Mouse (Mus musculus) embryo, embryonic 10.5 days (tissue): ENCODE results near the gene Psen2.

ENCODE experiments used
- DNase-seq: peaks from one replicate; pipeline ENCODE4 v3.0.0-alpha.2; 2015; ENCODE audit warnings: low spot score

The Psen2 gene

GRCm38 (mm10) chr1:180248593-180249146, 14.6 kb downstream of the Psen2 start:
- DNase-seq = no peak

GRCm38 (mm10) chr1:180247901-180248300, 15.3 kb downstream of the Psen2 start:
- no peak for DNase-seq

GRCm38 (mm10) chr1:180245741-180246507, 17.3 kb downstream of the Psen2 start:
- no peak for DNase-seq

- DNase-seq = no peak
Observed at GRCm38 (mm10) chr1:180231729-180232128, 31.5 kb downstream of the Psen2 start.

- DNase-seq = peak; percentile 55
Observed at GRCm38 (mm10) chr1:180230580-180230979, 32.7 kb downstream of the Psen2 start.

GRCm38 (mm10) chr1:180229906-180230305, 33.3 kb downstream of the Psen2 start:
- no peak for DNase-seq

- DNase-seq = no peak
Observed at GRCm38 (mm10) chr1:180228854-180229253, 34.4 kb downstream of the Psen2 start.

- DNase-seq = no peak
Observed at GRCm38 (mm10) chr1:180226766-180227165, 36.5 kb downstream of the Psen2 start.

GRCm38 (mm10) chr1:180226221-180226713, 37.0 kb downstream of the Psen2 start:
- DNase-seq = peak; percentile 24

- DNase-seq = peak; percentile 75
Observed at GRCm38 (mm10) chr1:180225500-180226220, 37.6 kb downstream of the Psen2 start.

- no peak for DNase-seq
Observed at GRCm38 (mm10) chr1:180222007-180222406, 41.2 kb downstream of the Psen2 start.

GRCm38 (mm10) chr1:180220791-180221542, 42.3 kb downstream of the Psen2 start:
- DNase-seq = no peak

- DNase-seq = no peak
Observed at GRCm38 (mm10) chr1:180216541-180217276, 46.5 kb downstream of the Psen2 start.

- peak; percentile 78 for DNase-seq
Observed at GRCm38 (mm10) chr1:180215044-180215443, 48.2 kb downstream of the Psen2 start.

GRCm38 (mm10) chr1:180212911-180213310, 50.3 kb downstream of the Psen2 start:
- DNase-seq = no peak

- DNase-seq = no peak
Observed at GRCm38 (mm10) chr1:180210781-180211271, 52.4 kb downstream of the Psen2 start.

GRCm38 (mm10) chr1:180210031-180210432, 53.2 kb downstream of the Psen2 start:
- no peak for DNase-seq

GRCm38 (mm10) chr1:180208370-180208769, 54.9 kb downstream of the Psen2 start:
- DNase-seq = no peak

- DNase-seq = no peak
Observed at GRCm38 (mm10) chr1:180200722-180201121, 62.5 kb downstream of the Psen2 start.

GRCm38 (mm10) chr1:180199715-180200050, 63.6 kb downstream of the Psen2 start:
- DNase-seq = no peak

GRCm38 (mm10) chr1:180198959-180199714, 64.1 kb downstream of the Psen2 start, which contains the start of gene Coq8a:
Gene Coq8a (minus strand): TSS chr1:180199602.
- DNase-seq = no peak
